Mouse (Mus musculus) CD4-positive, CD25-positive, alpha-beta regulatory T cell, adult 4 months (primary cell): ENCODE data around the gene Plagl2. TPM values are rescaled to one million over a fixed set of nuclear protein-coding genes. Genes with fewer than 3 reads are reported as not detected.

Experiments used
- ATAC-seq: one replicate; pipeline ENCODE4 v1.8.0; 2017
- polyA plus RNA-seq, 2 experiments: library from polyadenylated mRNA; unstranded; fragments of 100-300 nt; shearing (Covaris generic); gene quantifications; one replicate each; pipeline ENCODE4 v1.2.1; 2017

Gene Plagl2
- polyA plus RNA-seq, 2 experiments from 2014 or later, result 20.2 to 23.1 TPM

GRCm38 (mm10) chr2:153187848-153188247, 53.4 kb downstream of the Plagl2 start:
- ATAC-seq, result no peak

GRCm38 (mm10) chr2:153186176-153186591, 55.0 kb downstream of the Plagl2 start:
- ATAC-seq, result no peak

DNA sequence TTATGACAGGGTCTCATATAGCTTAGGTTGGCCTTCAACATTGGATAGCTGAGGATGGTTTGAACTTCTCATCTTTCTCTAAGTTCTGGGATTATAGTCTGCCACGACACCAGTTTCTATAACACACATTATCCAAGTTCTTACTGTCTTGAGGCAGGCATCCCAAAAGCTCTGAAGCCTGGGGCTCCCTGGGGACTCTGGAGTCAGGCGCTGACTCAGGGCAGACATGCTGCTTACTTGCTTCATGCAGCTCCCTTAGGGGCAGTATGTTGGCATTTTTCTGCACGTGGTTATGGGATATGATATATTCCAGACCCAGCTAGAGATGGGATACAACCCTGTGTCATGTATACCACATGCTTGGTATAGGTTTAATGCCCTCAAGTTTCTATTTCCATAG, 61.3 kb downstream of the Plagl2 start:
- no peak for ATAC-seq

- no peak for ATAC-seq
Observed at GRCm38 (mm10) chr2:153179126-153179860, 61.9 kb downstream of the Plagl2 start.

Other genes with a start within 250 kb of the Plagl2 start
- 100 to 1,000 TPM; 164 to 215 TPM for gene Pdrg1, start 226.0 kb downstream of the Plagl2 start, polyA plus RNA-seq
- not detected for gene Xkr7, start 209.6 kb downstream of the Plagl2 start, polyA plus RNA-seq
- gene Ccm2l, start 175.5 kb downstream of the Plagl2 start, polyA plus RNA-seq, result not detected
- under 1 TPM; 0.61 to 0.67 TPM for gene Hck, start 133.0 kb downstream of the Plagl2 start, polyA plus RNA-seq
- 10 to 100 TPM; 41.1 to 62.2 TPM for gene Tm9sf4, start 80.1 kb downstream of the Plagl2 start, polyA plus RNA-seq
- gene Tspyl3, start 16.0 kb downstream of the Plagl2 start, polyA plus RNA-seq, result 10 to 100 TPM; 23.8 to 25.2 TPM
- gene Pofut1, start 107 bp upstream of the Plagl2 start, polyA plus RNA-seq, result 10 to 100 TPM in 1 of 2 experiments, 1 to 10 TPM in 1; 9.4 to 11.9 TPM
- gene Kif3b, start 50.0 kb upstream of the Plagl2 start, polyA plus RNA-seq, result 10 to 100 TPM; 11.2 to 13.0 TPM
- 10 to 100 TPM; 12.3 to 20.9 TPM for gene Asxl1, start 104.4 kb upstream of the Plagl2 start, polyA plus RNA-seq